Mouse (Mus musculus) ES-Bruce4 (cell line): ENCODE measurements around the gene Wrap53.

Experiments
- CTCF ChIP-seq: IDR thresholded peaks from one replicate; pipeline ENCODE4 v1.8.1; 2011; ENCODE audit warnings: low read depth, low read length
- POLR2A ChIP-seq: IDR thresholded peaks from one replicate; pipeline ENCODE4 v1.8.1; 2011; ENCODE audit warnings: low read length; ENCODE audit not compliant: insufficient read depth

DNA sequence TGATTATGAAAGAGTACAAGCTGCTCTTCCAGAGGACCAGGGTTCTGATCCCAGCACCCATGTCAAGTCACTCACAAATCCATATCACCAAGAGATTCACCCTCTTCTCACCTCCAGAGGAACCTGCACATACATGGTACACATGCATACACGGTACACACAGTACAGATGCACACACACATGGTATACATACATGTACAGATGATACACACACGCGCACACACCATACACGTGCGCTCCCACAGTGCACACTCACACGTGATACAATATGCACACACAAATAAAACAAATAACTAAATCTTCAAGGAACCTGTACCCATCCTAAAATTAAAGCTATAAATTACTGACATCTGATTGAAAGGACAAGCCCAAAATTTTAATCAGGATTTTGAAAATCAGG, 14.8 kb upstream of the Wrap53 start:
- TF ChIP-seq POLR2A (no peak), CTCF (no peak)
